Mouse (Mus musculus): ENCODE data around the gene Ikzf2.

Gene Ikzf2

GRCm38 (mm10) chr1:69669897-69670404 lies 17.1 kb downstream of the Ikzf2 start:
- in situ Hi-C loops (cut with MseI, MboI): no loop called here

- in situ Hi-C loops (cut with MseI, MboI): no loop called here
Measured at GRCm38 (mm10) chr1:69667456-69667855, 19.6 kb downstream of the Ikzf2 start.

GRCm38 (mm10) chr1:69659779-69660178 lies 27.3 kb downstream of the Ikzf2 start:
- in situ Hi-C loops (cut with MseI, MboI): no loop called here

GRCm38 (mm10) chr1:69658051-69658450 lies 29.0 kb downstream of the Ikzf2 start:
- in situ Hi-C loops (cut with MseI, MboI): no loop called here

- in situ Hi-C loops (cut with MseI, MboI): no loop called here
Measured at GRCm38 (mm10) chr1:69657455-69657854, 29.6 kb downstream of the Ikzf2 start.

- in situ Hi-C loops (cut with MseI, MboI): no loop called here
Measured at GRCm38 (mm10) chr1:69656929-69657328, 30.1 kb downstream of the Ikzf2 start.

GRCm38 (mm10) chr1:69656047-69656782 lies 30.8 kb downstream of the Ikzf2 start:
- in situ Hi-C loops (cut with MseI, MboI): no loop called here

GRCm38 (mm10) chr1:69655368-69655767 lies 31.7 kb downstream of the Ikzf2 start:
- in situ Hi-C loops (cut with MseI, MboI): no loop called here

GRCm38 (mm10) chr1:69654955-69655354 lies 32.1 kb downstream of the Ikzf2 start:
- in situ Hi-C loops (cut with MseI, MboI): no loop called here

- in situ Hi-C loops (cut with MseI, MboI): no loop called here
Measured at GRCm38 (mm10) chr1:69653419-69653818, 33.6 kb downstream of the Ikzf2 start.

- in situ Hi-C loops (cut with MseI, MboI): no loop called here
Measured at GRCm38 (mm10) chr1:69643138-69643537, 43.9 kb downstream of the Ikzf2 start.

- in situ Hi-C loops (cut with MseI, MboI): no loop called here
Measured at GRCm38 (mm10) chr1:69641986-69642385, 45.1 kb downstream of the Ikzf2 start.

- in situ Hi-C loops (cut with MseI, MboI): no loop called here
Measured at GRCm38 (mm10) chr1:69638321-69638720, 48.7 kb downstream of the Ikzf2 start.

- in situ Hi-C loops (cut with MseI, MboI): no loop called here
Measured at GRCm38 (mm10) chr1:69637907-69638306, 49.1 kb downstream of the Ikzf2 start.

- in situ Hi-C loops (cut with MseI, MboI): no loop called here
Measured at GRCm38 (mm10) chr1:69634259-69634658, 52.8 kb downstream of the Ikzf2 start.

- in situ Hi-C loops (cut with MseI, MboI): no loop called here
Measured at GRCm38 (mm10) chr1:69630508-69630907, 56.5 kb downstream of the Ikzf2 start.

GRCm38 (mm10) chr1:69629513-69629912 lies 57.5 kb downstream of the Ikzf2 start:
- in situ Hi-C loops (cut with MseI, MboI): no loop called here

GRCm38 (mm10) chr1:69612076-69612475 lies 75.0 kb downstream of the Ikzf2 start:
- in situ Hi-C loops (cut with MseI, MboI): no loop called here

- in situ Hi-C loops (cut with MseI, MboI): no loop called here
Measured at GRCm38 (mm10) chr1:69611204-69611725, 75.8 kb downstream of the Ikzf2 start.

- in situ Hi-C loops (cut with MseI, MboI): no loop called here
Measured at GRCm38 (mm10) chr1:69610791-69611190, 76.3 kb downstream of the Ikzf2 start.

GRCm38 (mm10) chr1:69608846-69609245 lies 78.2 kb downstream of the Ikzf2 start:
- in situ Hi-C loops (cut with MseI, MboI): no loop called here

GRCm38 (mm10) chr1:69606844-69607243 lies 80.2 kb downstream of the Ikzf2 start:
- in situ Hi-C loops (cut with MseI, MboI): no loop called here

GRCm38 (mm10) chr1:69604213-69604612 lies 82.8 kb downstream of the Ikzf2 start:
- in situ Hi-C loops (cut with MseI, MboI): no loop called here

Data from mouse trophoblast stem cell (cell line).